Mouse (Mus musculus) stomach, postnatal 0 days (tissue): ENCODE results near the gene Zc3h18. TPM values are rescaled to one million over a fixed set of nuclear protein-coding genes. Genes with fewer than 3 reads are reported as not detected.

Experiments
- ATAC-seq: fragments of 200-750 bp; cut with Nextera tagmentation; 2 replicates; pipeline ENCODE4 v1.8.0; 2017; ENCODE audit not compliant: low FRiP score, low TSS enrichment
- DNase-seq: peaks from one replicate; pipeline ENCODE4 v3.0.0-alpha.2; 2016; ENCODE audit warnings: low spot score
- H3K27ac ChIP-seq: fragments of 300-500 bp; sonication (generic); replicated peaks from 2 replicates; pipeline ENCODE4 v1.5.1; 2014; ENCODE audit warnings: mild to moderate bottlenecking, control low read depth
- H3K27me3 ChIP-seq: fragments of 300-500 bp; sonication (generic); 2 replicates; pipeline ENCODE4 v1.6.1; 2014; ENCODE audit warnings: low read length; ENCODE audit not compliant: control insufficient read depth, insufficient read depth
- H3K36me3 ChIP-seq: fragments of 300-500 bp; sonication (generic); 2 replicates; pipeline ENCODE4 v1.6.1; 2014; ENCODE audit warnings: low read length, mixed read lengths; ENCODE audit not compliant: control insufficient read depth, insufficient read depth
- H3K4me1 ChIP-seq: fragments of 300-500 bp; sonication (generic); replicated peaks from 2 replicates; pipeline ENCODE4 v1.6.1; 2014; ENCODE audit warnings: antibody characterized with exemption; ENCODE audit not compliant: control insufficient read depth, insufficient read depth
- H3K4me2 ChIP-seq: fragments of 300-500 bp; sonication (generic); replicated peaks from 2 replicates; pipeline ENCODE4 v1.6.1; 2014; ENCODE audit warnings: low read depth, mild to moderate bottlenecking, control low read depth, moderate library complexity
- H3K4me3 ChIP-seq: fragments of 300-500 bp; sonication (generic); 2 replicates; pipeline ENCODE4 v1.5.1; 2014; ENCODE audit warnings: low read depth, low read length, control low read depth
- H3K9ac ChIP-seq: fragments of 300-500 bp; sonication (generic); 2 replicates; pipeline ENCODE4 v1.6.1; 2014; ENCODE audit warnings: mild to moderate bottlenecking, low read length, control low read depth, mixed read lengths
- H3K9me3 ChIP-seq: fragments of 300-500 bp; sonication (generic); 2 replicates; pipeline ENCODE4 v1.6.1; 2016; ENCODE audit warnings: low read length; ENCODE audit not compliant: control insufficient read depth
- CTCF ChIP-seq: IDR thresholded peaks from 2 replicates; pipeline ENCODE4 v1.5.1; 2016; ENCODE audit warnings: antibody characterized with exemption, low read depth, mild to moderate bottlenecking, moderate library complexity
- EP300 ChIP-seq: optimal IDR thresholded peaks from 2 replicates; pipeline ENCODE3; 2016; ENCODE audit warnings: antibody characterized with exemption
- WGBS: fragments of 180-500 bp; shearing (Covaris S2); extraction: QIAGEN DNeasy Blood & Tissue Kit; methylation state at CpG from one replicate; pipeline ENCODE4 v1.1.7; 2014; 5-methylcytosine and 5-hydroxymethylcytosine counted together
- polyA plus RNA-seq: library from polyadenylated mRNA; unstranded; fragments of >200 nt; fragmentation: Nextera tagmentation; extraction: Ambion mirVana; gene quantifications from 2 replicates; pipeline ENCODE4 v1.2.1, GENCODE M21; 2015

Gene Zc3h18
- polyA plus RNA-seq, 1 experiment from 2014 or later: 19.4 TPM

DNA sequence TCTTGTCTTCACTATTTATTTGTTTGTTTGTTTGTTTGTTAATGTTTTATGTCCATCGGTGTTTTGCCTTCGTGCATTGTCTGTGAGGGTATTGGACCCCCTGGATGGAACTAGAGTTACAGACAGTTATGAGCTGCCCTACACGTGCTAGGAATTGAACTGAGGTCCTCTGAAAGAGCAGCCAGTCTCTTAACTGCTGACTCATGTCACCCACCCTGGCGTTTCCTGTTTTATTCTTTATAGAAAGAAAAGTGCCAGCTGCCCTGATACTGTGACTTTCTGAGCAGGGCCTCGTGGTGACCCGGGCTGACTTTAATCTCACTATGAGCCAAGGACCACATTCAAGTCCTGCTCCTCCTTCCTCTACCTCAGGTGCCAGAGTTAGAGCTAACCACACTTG is 39.1 kb downstream of the Zc3h18 start:
- no peak overlapping the region for H3K4me2 ChIP-seq
- H3K4me1 ChIP-seq: no peaks in the 10 kb centered on the region
- peaks cover 48% of the 10 kb centered on the region for H3K36me3 ChIP-seq
- H3K27ac ChIP-seq: no peak overlapping the region
- 77% methylated on average over 6 of the region's 6 CpGs for WGBS
- H3K9me3 ChIP-seq: no peaks in the 10 kb centered on the region
- DNase-seq (no peak), ATAC-seq (no peak)
- H3K4me3 ChIP-seq: no peak overlapping the region
- no peak overlapping the region for H3K9ac ChIP-seq
- TF ChIP-seq EP300 (no peak), CTCF (no peak)
- H3K27me3 ChIP-seq: no peaks in the 10 kb centered on the region

DNA sequence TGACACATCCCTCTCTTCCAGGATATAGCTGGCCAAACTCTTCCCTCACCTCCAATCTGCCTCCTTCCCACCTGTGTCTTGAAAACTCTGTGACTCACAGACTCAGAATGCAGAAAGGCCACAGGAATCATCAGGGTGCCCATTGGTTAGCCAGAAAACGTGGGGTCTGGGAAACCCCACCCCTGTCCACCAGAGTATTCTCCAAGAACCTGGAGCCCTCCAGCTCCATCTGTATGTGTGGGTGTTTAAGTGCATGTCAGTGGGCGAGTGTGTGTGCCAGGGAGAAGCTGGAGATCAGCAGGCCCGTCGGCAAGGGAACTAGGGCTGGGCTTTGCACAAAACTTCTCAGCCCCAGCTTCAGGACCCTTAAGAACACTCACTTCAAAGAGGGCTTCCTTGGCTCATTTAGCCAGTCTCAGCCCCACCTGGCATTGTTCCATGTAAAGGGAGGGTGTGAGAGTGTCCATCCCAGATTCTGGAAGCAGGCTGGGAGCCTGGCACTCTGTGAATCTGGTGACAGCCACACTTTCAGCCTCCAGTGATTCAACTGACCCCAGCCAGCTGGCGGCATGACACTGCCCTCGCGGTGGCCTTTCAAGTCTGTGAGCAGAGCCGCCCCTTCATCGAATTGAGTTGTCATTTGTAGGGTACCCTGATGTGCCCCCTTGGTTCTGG is 43.6 kb downstream of the Zc3h18 start:
- 62% methylated on average over 9 of the region's 9 CpGs for WGBS
- no peak overlapping the region; the same call in 1 of the 2 replicates for H3K27ac ChIP-seq
- H3K27me3 ChIP-seq: no peaks in the 10 kb centered on the region
- H3K4me2 ChIP-seq: no peak overlapping the region
- TF ChIP-seq EP300 (no peak), CTCF (no peak)
- peaks cover 18% of the 10 kb centered on the region for H3K36me3 ChIP-seq
- DNase-seq: no peak
- H3K4me3 ChIP-seq: no peak overlapping the region
- no peaks in the 10 kb centered on the region for H3K4me1 ChIP-seq
- no peak overlapping the region for H3K9ac ChIP-seq
- H3K9me3 ChIP-seq: no peaks in the 10 kb centered on the region
- ATAC-seq: no peak

GRCm38 (mm10) chr8:122421376-122422070 is 45.1 kb downstream of the Zc3h18 start, which contains the start of gene Il17c:
TSS of gene Il17c (plus strand) at chr8:122422020.
- H3K27me3 ChIP-seq: no peaks in the 10 kb centered on the region
- 61% methylated on average over 14 of the region's 14 CpGs for WGBS
- H3K4me1 ChIP-seq: no peaks in the 10 kb centered on the region
- TF ChIP-seq EP300: no peak
- no peak for TF ChIP-seq CTCF
- no peak within 1 kb of the TSS for H3K4me3 ChIP-seq
- DNase-seq (peak; percentile 90), ATAC-seq (peak; percentile 92)
- no peak within 1 kb of the TSS for H3K4me2 ChIP-seq
- H3K9me3 ChIP-seq: no peaks in the 10 kb centered on the region
- H3K9ac ChIP-seq: no peak within 1 kb of the TSS
- H3K27ac ChIP-seq: peak within 1 kb of the TSS; percentile 37; the same call in 1 of the 2 replicates
- H3K36me3 ChIP-seq: 0 out of 2 replicates have a peak, but pooled peaks cover 5% of the 10 kb centered on the region

DNA sequence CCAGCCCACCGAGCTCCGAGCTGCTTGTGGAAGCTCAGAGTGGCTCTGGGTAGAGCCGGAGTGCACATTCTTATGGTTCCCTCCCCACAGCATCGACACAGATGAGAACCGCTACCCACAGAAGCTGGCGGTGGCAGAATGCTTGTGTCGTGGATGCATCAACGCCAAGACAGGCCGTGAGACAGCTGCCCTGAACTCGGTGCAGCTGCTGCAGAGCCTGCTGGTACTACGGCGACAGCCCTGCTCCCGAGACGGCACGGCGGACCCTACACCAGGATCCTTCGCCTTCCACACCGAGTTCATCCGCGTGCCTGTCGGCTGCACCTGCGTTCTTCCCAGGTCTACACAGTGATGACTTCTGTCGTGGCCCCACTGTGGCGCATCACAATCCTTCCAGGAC is 46.8 kb downstream of the Zc3h18 start:
- Histone ChIP-seq H3K27me3 (no peaks in the 10 kb centered on the region), H3K9ac (no peak overlapping the region), H3K36me3 (no peaks in the 10 kb centered on the region), H3K4me1 (no peaks in the 10 kb centered on the region), H3K4me2 (no peak overlapping the region), H3K4me3 (no peak overlapping the region), H3K27ac (no peak overlapping the region), H3K9me3 (no peaks in the 10 kb centered on the region)
- WGBS: 87% methylated on average over 24 of the region's 24 CpGs
- ATAC-seq: no peak
- no peak for DNase-seq
- TF ChIP-seq EP300 (no peak), CTCF (no peak)

- ATAC-seq: no peak
- H3K9me3 ChIP-seq: no peaks in the 10 kb centered on the region
- WGBS: 25% methylated on average over 5 of the region's 5 CpGs
These were observed 47.2 kb downstream of the Zc3h18 start for GRCm38 (mm10) chr8:122423659-122424058.

GRCm38 (mm10) chr8:122426145-122426544 is 49.7 kb downstream of the Zc3h18 start:
- no peak overlapping the region for H3K4me2 ChIP-seq
- no peaks in the 10 kb centered on the region for H3K4me1 ChIP-seq
- no peak for TF ChIP-seq CTCF
- no peak for TF ChIP-seq EP300
- H3K9me3 ChIP-seq: no peaks in the 10 kb centered on the region
- ATAC-seq: no peak
- no peak overlapping the region for H3K9ac ChIP-seq
- no peak overlapping the region for H3K4me3 ChIP-seq
- 73% methylated on average over 9 of the region's 9 CpGs for WGBS
- H3K36me3 ChIP-seq: no peaks in the 10 kb centered on the region
- H3K27ac ChIP-seq: no peak overlapping the region
- no peak for DNase-seq
- no peaks in the 10 kb centered on the region for H3K27me3 ChIP-seq

More at GRCm38 (mm10) chr8:122423659-122424058, 47.2 kb downstream of the Zc3h18 start:
- H3K27ac ChIP-seq: no peak overlapping the region
- no peak for DNase-seq
- H3K36me3 ChIP-seq: no peaks in the 10 kb centered on the region
- TF ChIP-seq EP300 (no peak), CTCF (no peak)
- no peak overlapping the region for H3K4me3 ChIP-seq
- H3K4me2 ChIP-seq: no peak overlapping the region
- no peak overlapping the region for H3K9ac ChIP-seq
- H3K4me1 ChIP-seq: no peaks in the 10 kb centered on the region
- no peaks in the 10 kb centered on the region for H3K27me3 ChIP-seq
